Mouse (Mus musculus) heart, embryonic 15.5 days (tissue): ENCODE measurements around the gene Thap3. TPM values are rescaled to one million over a fixed set of nuclear protein-coding genes. Genes with fewer than 3 reads are reported as not detected.
"Not testable (repeated sequence)": the region's sequence is repeated elsewhere in the genome, so short reads cannot be mapped to it uniquely, and the experiment has no call there.

Source experiments
- ATAC-seq: fragments of 200-750 bp; cut with Nextera tagmentation; replicated peaks from 2 replicates; pipeline ENCODE4 v1.8.0; 2017; ENCODE audit warnings: low read depth, moderate TSS enrichment; ENCODE audit not compliant: insufficient number of reproducible peaks, insufficient read depth, low FRiP score
- H3K27ac ChIP-seq: fragments of 300-500 bp; sonication (generic); 2 replicates; pipeline ENCODE4 v1.5.1; 2015; ENCODE audit warnings: mild to moderate bottlenecking, inconsistent platforms
- H3K27me3 ChIP-seq: fragments of 300-500 bp; sonication (generic); 2 replicates; pipeline ENCODE4 v1.6.1; 2015; ENCODE audit warnings: inconsistent platforms
- H3K36me3 ChIP-seq: fragments of 300-500 bp; sonication (generic); 2 replicates; pipeline ENCODE4 v1.6.1; 2015; ENCODE audit warnings: mild to moderate bottlenecking, inconsistent platforms
- H3K4me1 ChIP-seq: fragments of 300-500 bp; sonication (generic); replicated peaks from 2 replicates; pipeline ENCODE4 v1.6.1; 2015; ENCODE audit warnings: inconsistent platforms
- H3K4me2 ChIP-seq: fragments of 300-500 bp; sonication (generic); 2 replicates; pipeline ENCODE4 v1.6.1; 2015; ENCODE audit warnings: inconsistent platforms, mild to moderate bottlenecking, moderate library complexity
- H3K4me3 ChIP-seq: fragments of 300-500 bp; sonication (generic); 2 replicates; pipeline ENCODE4 v1.5.1; 2015; ENCODE audit warnings: mild to moderate bottlenecking, inconsistent platforms
- H3K9ac ChIP-seq: fragments of 300-500 bp; sonication (generic); 2 replicates; pipeline ENCODE4 v1.6.1; 2015; ENCODE audit warnings: mild to moderate bottlenecking, inconsistent platforms
- H3K9me3 ChIP-seq: fragments of 300-500 bp; sonication (generic); replicated peaks from 2 replicates; pipeline ENCODE4 v1.6.1; 2016; ENCODE audit warnings: inconsistent platforms
- WGBS: fragments of 180-500 bp; shearing (Covaris S2); methylation state at CpG from one replicate; pipeline ENCODE4 v1.1.7; 2015; ENCODE audit warnings: mixed read lengths; 5-methylcytosine and 5-hydroxymethylcytosine counted together
- polyA plus RNA-seq: library from polyadenylated mRNA; unstranded; fragments of >200 nt; fragmentation: Nextera tagmentation; extraction: Ambion mirVana; gene quantifications from 2 replicates; pipeline ENCODE4 v1.2.1, GENCODE M21; 2015

Thap3 gene
- polyA plus RNA-seq: 26.3 and 34.4 TPM in 2 replicates

- peak within 1 kb of the TSS; percentile 94 for H3K9ac ChIP-seq
Observed at GRCm38 (mm10) chr4:151988342-151989109, at the start of gene Thap3. TSS of gene Thap3 (minus strand) at chr4:151988997.

DNA sequence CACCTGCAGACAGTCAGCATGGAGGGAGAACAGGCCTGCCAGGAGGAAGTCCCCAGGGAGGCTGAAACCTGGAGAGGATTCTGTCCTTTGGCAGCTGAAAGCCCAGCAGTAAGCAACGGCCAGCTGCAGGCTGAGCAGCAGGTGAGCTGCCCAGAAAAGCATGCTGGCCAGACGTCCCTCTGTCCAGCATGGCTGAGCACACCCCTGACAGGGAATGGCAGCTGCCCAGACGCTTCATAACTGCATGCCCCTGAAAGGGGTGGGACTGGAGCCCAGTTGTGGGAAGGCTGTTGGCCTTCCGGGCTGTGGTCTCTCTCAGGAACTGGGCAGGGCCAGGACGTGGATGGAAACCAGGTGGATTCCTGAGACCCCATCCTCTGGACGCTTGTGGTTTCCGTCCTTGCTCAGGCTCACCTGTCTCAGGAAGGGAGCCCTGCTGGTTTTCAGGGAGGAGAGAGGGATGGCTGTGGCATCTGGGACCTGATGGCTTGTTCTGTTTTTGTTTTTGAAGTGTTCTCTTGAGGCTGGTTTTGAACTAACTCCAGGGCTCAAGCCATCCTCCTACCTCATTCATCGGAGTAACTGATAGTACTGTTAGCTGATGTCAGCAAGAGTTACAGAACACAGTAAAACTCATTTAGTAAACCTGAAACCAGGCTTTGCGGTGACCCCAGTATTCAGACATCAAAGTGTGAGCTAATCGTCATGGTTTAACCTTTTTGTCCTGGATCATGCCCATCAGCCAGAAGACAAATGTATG, 49.6 kb upstream of the Thap3 start, which contains the start of gene Tas1r1:
Gene Tas1r1, minus strand, starts transcription at position 344 of the 760 bp plus-strand sequence.
- Histone ChIP-seq H3K9me3 (no peaks in the 10 kb centered on the region), H3K4me2 (peak within 1 kb of the TSS; percentile 96), H3K36me3 (peaks cover 25% of the 10 kb centered on the region), H3K4me3 (peak within 1 kb of the TSS; percentile 99), H3K27me3 (no peaks in the 10 kb centered on the region), H3K27ac (peak within 1 kb of the TSS; percentile 51; the same call in 1 of the 2 replicates), H3K4me1 (peaks cover 18% of the 10 kb centered on the region), H3K9ac (peak within 1 kb of the TSS; percentile 92)
- ATAC-seq: no peak
- 38% methylated on average over 10 of the region's 10 CpGs for WGBS

More at GRCm38 (mm10) chr4:151988342-151989109, at the start of gene Thap3:
- H3K27me3 ChIP-seq: no peaks in the 10 kb centered on the region
- peak within 1 kb of the TSS; percentile 96 for H3K4me3 ChIP-seq
- peak within 1 kb of the TSS; percentile 83 for H3K4me2 ChIP-seq
- H3K4me1 ChIP-seq: peaks cover 43% of the 10 kb centered on the region
- H3K36me3 ChIP-seq: peaks cover 26% of the 10 kb centered on the region
- 1% methylated on average over 52 of the region's 54 CpGs for WGBS
- peak within 1 kb of the TSS; percentile 83 for H3K27ac ChIP-seq
- H3K9me3 ChIP-seq: no peaks in the 10 kb centered on the region
- peak; percentile 66 for ATAC-seq

DNA sequence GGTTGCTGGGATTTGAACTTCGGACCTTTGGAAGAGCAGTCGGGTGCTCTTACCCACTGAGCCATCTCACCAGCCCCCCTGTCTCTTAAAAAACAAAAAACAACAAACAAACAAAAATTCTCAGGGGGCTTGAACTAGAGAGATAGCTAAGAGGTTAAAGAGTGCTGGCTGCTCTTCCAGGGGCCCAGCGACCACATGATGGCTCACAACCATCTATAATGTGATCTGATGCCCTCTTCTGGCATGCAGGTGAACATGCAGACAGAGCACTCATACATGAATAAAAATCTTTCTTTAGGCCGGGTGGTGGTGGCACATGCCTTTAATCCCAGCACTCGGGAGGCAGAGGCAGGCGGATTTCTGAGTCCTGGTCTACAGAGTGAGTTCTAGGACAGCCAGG, 47.7 kb upstream of the Thap3 start:
- not testable (repeated sequence) for H3K9ac ChIP-seq, H3K4me3 ChIP-seq, H3K36me3 ChIP-seq, ATAC-seq, H3K9me3 ChIP-seq, H3K27ac ChIP-seq, H3K4me2 ChIP-seq
- peaks cover 18% of the 10 kb centered on the region for H3K4me1 ChIP-seq
- WGBS: 89% methylated on average over 6 of the region's 6 CpGs
- peaks cover 12% of the 10 kb centered on the region; the same call in 1 of the 2 replicates for H3K27me3 ChIP-seq

DNA sequence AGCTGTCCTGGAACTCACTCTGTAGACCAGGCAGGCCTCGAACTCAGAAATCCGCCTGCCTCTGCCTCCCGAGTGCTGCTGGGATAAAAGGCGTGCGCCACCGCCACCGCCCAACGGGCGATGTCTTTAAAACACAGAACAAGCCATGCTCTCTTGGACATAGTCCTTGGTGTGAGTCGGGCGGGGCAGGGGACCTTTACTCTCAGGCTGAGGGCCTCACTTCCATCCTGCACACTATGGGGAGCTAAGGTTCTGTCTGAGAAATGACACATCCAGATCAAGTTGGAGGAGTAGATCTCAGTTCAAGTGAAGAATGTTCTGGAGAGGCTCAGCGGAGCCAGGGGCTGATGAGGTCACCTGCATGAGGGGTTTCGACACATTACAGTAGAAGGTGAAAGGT, 44.1 kb upstream of the Thap3 start:
- H3K27me3 ChIP-seq: peaks cover 12% of the 10 kb centered on the region; the same call in 1 of the 2 replicates
- no peaks in the 10 kb centered on the region for H3K36me3 ChIP-seq
- H3K9me3 ChIP-seq: no peaks in the 10 kb centered on the region
- H3K4me1 ChIP-seq: peaks cover 10% of the 10 kb centered on the region
- no peak for ATAC-seq
- H3K4me2 ChIP-seq: no peak overlapping the region
- H3K4me3 ChIP-seq: no peak overlapping the region
- 83% methylated on average over 13 of the region's 13 CpGs for WGBS
- no peak overlapping the region for H3K9ac ChIP-seq
- H3K27ac ChIP-seq: no peak overlapping the region

DNA sequence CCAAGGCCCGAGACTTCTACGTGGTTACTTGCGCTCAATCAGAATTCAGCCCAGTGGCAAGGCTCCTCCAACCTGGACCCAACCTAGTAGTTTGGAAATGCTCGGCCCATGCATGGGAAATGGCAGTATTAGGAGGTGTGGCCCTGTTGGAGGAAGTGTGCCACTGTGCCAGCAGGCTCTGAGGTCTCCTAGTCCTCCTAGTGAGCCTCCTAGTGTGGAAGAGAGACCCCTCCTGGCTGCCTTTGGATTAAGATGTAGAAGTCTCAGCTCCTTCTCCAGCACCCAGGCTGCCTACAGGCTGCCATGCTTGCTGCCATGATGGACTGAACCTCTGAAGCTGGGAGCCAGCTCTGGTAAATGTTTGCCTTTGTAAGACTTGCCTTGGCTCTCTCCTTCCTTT, 41.2 kb upstream of the Thap3 start:
- Histone ChIP-seq H3K36me3 (no peaks in the 10 kb centered on the region; the same call in 1 of the 2 replicates), H3K27me3 (peaks cover 12% of the 10 kb centered on the region; the same call in 1 of the 2 replicates), H3K9me3 (no peaks in the 10 kb centered on the region), H3K4me1 (peaks cover 34% of the 10 kb centered on the region), H3K4me2 (no peak overlapping the region), H3K27ac (no peak overlapping the region), H3K9ac (no peak overlapping the region; the same call in 1 of the 2 replicates), H3K4me3 (no peak overlapping the region)
- WGBS: 71% methylated on average over 4 of the region's 4 CpGs
- no peak for ATAC-seq

DNA sequence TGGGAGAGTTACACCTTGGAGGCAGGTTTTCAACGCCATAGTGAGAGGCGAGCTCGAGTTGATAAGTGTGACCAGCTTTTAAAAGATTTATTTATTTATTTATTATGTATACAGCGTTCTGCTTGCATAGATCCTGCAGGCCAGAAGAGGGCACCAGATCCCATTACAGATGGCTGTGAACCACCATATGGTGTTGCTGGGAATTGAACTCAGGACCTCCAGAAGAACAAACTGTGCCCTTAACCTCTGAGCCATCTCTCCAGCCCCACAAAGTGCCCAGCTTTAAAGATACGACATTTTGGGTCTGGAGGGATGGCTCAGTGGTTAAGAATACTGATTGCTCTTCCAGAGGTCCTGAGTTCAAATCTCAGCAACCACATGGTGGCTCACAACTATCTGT, 40.3 kb upstream of the Thap3 start:
- WGBS: 33% methylated on average over 5 of the region's 5 CpGs
- Histone ChIP-seq H3K9me3 (no peaks in the 10 kb centered on the region), H3K36me3 (peaks cover 2% of the 10 kb centered on the region; the same call in 1 of the 2 replicates), H3K4me3 (no peak overlapping the region), H3K9ac (no peak overlapping the region), H3K4me2 (no peak overlapping the region), H3K27ac (no peak overlapping the region), H3K27me3 (peaks cover 12% of the 10 kb centered on the region; the same call in 1 of the 2 replicates), H3K4me1 (peaks cover 42% of the 10 kb centered on the region)
- ATAC-seq: no peak

GRCm38 (mm10) chr4:152028456-152028855, 39.7 kb upstream of the Thap3 start:
- no peak for ATAC-seq
- peaks cover 7% of the 10 kb centered on the region for H3K36me3 ChIP-seq
- 59% methylated on average over 15 of the region's 15 CpGs for WGBS
- H3K9me3 ChIP-seq: no peaks in the 10 kb centered on the region
- peak overlapping the region; percentile 94 for H3K4me2 ChIP-seq
- peaks cover 42% of the 10 kb centered on the region for H3K4me1 ChIP-seq
- peak overlapping the region; percentile 81 for H3K4me3 ChIP-seq
- peaks cover 12% of the 10 kb centered on the region; the same call in 1 of the 2 replicates for H3K27me3 ChIP-seq
- no peak overlapping the region for H3K9ac ChIP-seq
- H3K27ac ChIP-seq: no peak overlapping the region

- H3K27me3 ChIP-seq: peaks cover 8% of the 10 kb centered on the region; the same call in 1 of the 2 replicates
- peak within 1 kb of the TSS; percentile 94 for H3K4me2 ChIP-seq
- H3K36me3 ChIP-seq: peaks cover 14% of the 10 kb centered on the region
- peak within 1 kb of the TSS; percentile 78 for H3K27ac ChIP-seq
- under 1% methylated on average over 35 of the region's 35 CpGs for WGBS
- peak; percentile 97 for ATAC-seq
- H3K4me3 ChIP-seq: peak within 1 kb of the TSS; percentile 81
- peak within 1 kb of the TSS; percentile 81 for H3K9ac ChIP-seq
- H3K4me1 ChIP-seq: peaks cover 42% of the 10 kb centered on the region
- H3K9me3 ChIP-seq: no peaks in the 10 kb centered on the region
Observed at GRCm38 (mm10) chr4:152027524-152027923, 38.7 kb upstream of the Thap3 start, which contains the start of gene Zbtb48. TSS of gene Zbtb48 (minus strand) at chr4:152027671.

DNA sequence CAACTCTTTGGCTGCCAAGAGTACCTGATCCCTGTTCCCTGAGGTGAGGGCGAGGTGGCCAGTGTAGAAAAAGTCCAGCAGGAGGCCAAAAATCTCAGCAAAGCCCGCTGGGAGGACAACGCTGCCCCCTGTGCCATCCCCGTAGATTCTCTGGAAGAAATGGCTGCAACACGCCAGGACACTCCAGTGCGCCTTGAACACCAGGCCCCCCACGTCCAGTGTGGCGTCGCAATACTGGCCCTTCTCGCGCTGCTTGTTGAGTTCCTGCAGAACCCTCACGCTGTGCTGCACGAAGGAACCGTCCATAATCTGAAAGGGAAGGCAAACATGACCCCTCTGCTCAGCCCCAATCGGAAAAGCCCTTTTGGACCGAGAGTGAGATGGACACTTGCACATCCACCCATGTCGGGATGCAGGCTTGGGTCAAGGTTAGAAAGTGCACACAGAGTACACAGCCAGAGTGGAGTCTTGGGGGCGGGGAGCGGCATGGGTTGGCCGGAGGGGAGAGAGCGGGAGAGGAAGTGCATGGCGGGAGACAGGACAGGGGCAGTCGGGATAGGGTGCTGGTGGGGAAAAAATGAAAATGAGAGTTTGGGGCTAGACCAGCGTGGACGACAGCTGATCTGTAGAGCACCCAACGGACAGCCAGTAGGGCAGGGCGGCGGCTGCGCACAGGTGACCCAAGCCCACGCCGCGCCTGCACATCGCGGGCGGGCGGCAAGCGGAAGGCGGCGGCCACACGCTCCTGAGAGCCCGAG, 38.1 kb upstream of the Thap3 start:
- WGBS: under 1% methylated on average over 41 of the region's 41 CpGs
- peak overlapping the region; percentile 81 for H3K9ac ChIP-seq
- H3K4me1 ChIP-seq: peaks cover 42% of the 10 kb centered on the region
- peak; percentile 64 for ATAC-seq
- H3K9me3 ChIP-seq: no peaks in the 10 kb centered on the region
- H3K4me3 ChIP-seq: peak overlapping the region; percentile 81
- H3K27me3 ChIP-seq: peaks cover 2% of the 10 kb centered on the region; the same call in 1 of the 2 replicates
- H3K27ac ChIP-seq: peak overlapping the region; percentile 78
- peak overlapping the region; percentile 94 for H3K4me2 ChIP-seq
- peaks cover 20% of the 10 kb centered on the region for H3K36me3 ChIP-seq

DNA sequence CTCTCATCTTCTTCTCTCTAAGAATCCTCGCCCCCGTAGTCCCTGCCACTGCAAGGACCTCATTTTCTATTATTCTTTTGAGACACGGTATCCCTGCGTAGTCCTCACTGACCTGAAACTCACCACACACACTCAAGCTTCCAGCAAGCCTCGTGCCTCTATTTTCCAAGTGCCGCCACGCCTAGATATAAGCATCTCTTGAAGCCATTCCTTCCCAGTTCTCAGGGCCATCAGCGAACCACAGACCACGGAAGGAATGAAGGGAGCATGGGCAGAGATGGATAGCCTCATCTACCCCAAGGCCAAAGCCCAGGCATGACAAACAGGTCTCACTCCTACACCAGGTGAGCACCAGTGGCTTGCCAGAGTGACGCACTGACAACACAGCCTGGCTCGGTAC, 35.7 kb upstream of the Thap3 start:
- H3K9me3 ChIP-seq: no peaks in the 10 kb centered on the region
- H3K27me3 ChIP-seq: no peaks in the 10 kb centered on the region
- no peak for ATAC-seq
- no peak overlapping the region for H3K27ac ChIP-seq
- peaks cover 42% of the 10 kb centered on the region for H3K4me1 ChIP-seq
- no peak overlapping the region for H3K4me2 ChIP-seq
- no peak overlapping the region for H3K4me3 ChIP-seq
- H3K36me3 ChIP-seq: peaks cover 39% of the 10 kb centered on the region
- WGBS: 86% methylated on average over 11 of the region's 11 CpGs
- no peak overlapping the region for H3K9ac ChIP-seq
